Mouse (Mus musculus): Measurements from ENCODE around the gene Katnb1.

GRCm38 (mm10) chr8:95134186-95134585 lies 53.2 kb downstream of the Katnb1 start:
- TF ChIP-seq CTCF (conservative IDR thresholded peaks at IDR 0.05; ENCODE audit: low read length) = no peak
- no peak for TF ChIP-seq NANOG (IDR thresholded peaks at IDR 0.05; ENCODE audit: borderline replicate concordance, low read length)
- TF ChIP-seq POU5F1 (IDR thresholded peaks at IDR 0.05; ENCODE audit: borderline replicate concordance, low read length) = no peak
